Mouse (Mus musculus) yolk sac, embryonic 10.5 days (tissue): ENCODE data around the gene Zbtb38.

Source experiments
- DNase-seq: peaks from one replicate; pipeline ENCODE4 v3.0.0-alpha.2; 2017; ENCODE audit warnings: low spot score

The Zbtb38 gene

GRCm38 (mm10) chr9:96713472-96714390, 38.9 kb downstream of the Zbtb38 start:
- no peak for DNase-seq

- DNase-seq: no peak
Measured at GRCm38 (mm10) chr9:96712758-96713471, 39.7 kb downstream of the Zbtb38 start.

GRCm38 (mm10) chr9:96712045-96712444, 40.6 kb downstream of the Zbtb38 start:
- DNase-seq: no peak

GRCm38 (mm10) chr9:96710241-96710946, 42.2 kb downstream of the Zbtb38 start:
- no peak for DNase-seq

GRCm38 (mm10) chr9:96708905-96709304, 43.7 kb downstream of the Zbtb38 start:
- no peak for DNase-seq

- DNase-seq: no peak
Measured at GRCm38 (mm10) chr9:96707964-96708363, 44.7 kb downstream of the Zbtb38 start.

GRCm38 (mm10) chr9:96705576-96706285, 46.9 kb downstream of the Zbtb38 start:
- peak; percentile 95 for DNase-seq

- no peak for DNase-seq
Measured at GRCm38 (mm10) chr9:96704935-96705334, 47.7 kb downstream of the Zbtb38 start.

GRCm38 (mm10) chr9:96701891-96702290, 50.7 kb downstream of the Zbtb38 start:
- DNase-seq: no peak

GRCm38 (mm10) chr9:96699276-96700035, 53.2 kb downstream of the Zbtb38 start:
- no peak for DNase-seq

GRCm38 (mm10) chr9:96696788-96697492, 55.7 kb downstream of the Zbtb38 start:
- DNase-seq: no peak

GRCm38 (mm10) chr9:96696141-96696561, 56.5 kb downstream of the Zbtb38 start:
- no peak for DNase-seq

GRCm38 (mm10) chr9:96690461-96690863, 62.2 kb downstream of the Zbtb38 start:
- DNase-seq: no peak

GRCm38 (mm10) chr9:96689076-96689475, 63.6 kb downstream of the Zbtb38 start:
- no peak for DNase-seq

- no peak for DNase-seq
Measured at GRCm38 (mm10) chr9:96688194-96688875, 64.3 kb downstream of the Zbtb38 start.

GRCm38 (mm10) chr9:96687591-96688186, 64.9 kb downstream of the Zbtb38 start:
- DNase-seq: no peak

GRCm38 (mm10) chr9:96685600-96686084, 67.0 kb downstream of the Zbtb38 start:
- no peak for DNase-seq

GRCm38 (mm10) chr9:96684866-96685599, 67.6 kb downstream of the Zbtb38 start:
- DNase-seq: no peak
